Mouse (Mus musculus) midbrain, embryonic 10.5 days (tissue): Measurements from ENCODE around the gene Ndufc1. TPM values are rescaled to one million over a fixed set of nuclear protein-coding genes. Genes with fewer than 3 reads are reported as not detected.
"Not testable (repeated sequence)": the region's sequence is repeated elsewhere in the genome, so short reads cannot be mapped to it uniquely, and the experiment has no call there.

Experiments used
- DNase-seq: peaks from one replicate; pipeline ENCODE4 v3.0.0-alpha.2; 2017; ENCODE audit warnings: low spot score
- H3K27ac ChIP-seq: fragments of 300-500 bp; sonication (generic); replicated peaks from 2 replicates; pipeline ENCODE4 v1.5.1; 2016; ENCODE audit warnings: mild to moderate bottlenecking
- H3K27me3 ChIP-seq: fragments of 300-500 bp; sonication (generic); 2 replicates; pipeline ENCODE4 v1.6.1; 2016; ENCODE audit warnings: low read depth, mild to moderate bottlenecking; ENCODE audit not compliant: poor library complexity, severe bottlenecking
- H3K36me3 ChIP-seq: fragments of 300-500 bp; sonication (generic); 2 replicates; pipeline ENCODE4 v1.6.1; 2016; ENCODE audit warnings: mild to moderate bottlenecking, moderate library complexity
- H3K4me1 ChIP-seq: fragments of 300-500 bp; sonication (generic); 2 replicates; pipeline ENCODE4 v1.6.1; 2016
- H3K4me3 ChIP-seq: fragments of 300-500 bp; sonication (generic); 2 replicates; pipeline ENCODE4 v1.5.1; 2016; ENCODE audit warnings: mild to moderate bottlenecking, moderate library complexity
- H3K9me3 ChIP-seq: fragments of 300-500 bp; sonication (generic); replicated peaks from 2 replicates; pipeline ENCODE4 v1.6.1; 2016; ENCODE audit warnings: mild to moderate bottlenecking
- WGBS: fragments of 180-500 bp; shearing (Covaris S2); methylation state at CpG from one replicate; pipeline ENCODE4 v1.1.7; 2016; 5-methylcytosine and 5-hydroxymethylcytosine counted together
- polyA plus RNA-seq: library from polyadenylated mRNA; unstranded; fragments of >200 nt; fragmentation: Nextera tagmentation; extraction: Ambion mirVana; gene quantifications from 2 replicates; pipeline ENCODE4 v1.2.1, GENCODE M21; 2016

Gene Ndufc1
- polyA plus RNA-seq, 1 experiment from 2014 or later = 718 TPM

DNA sequence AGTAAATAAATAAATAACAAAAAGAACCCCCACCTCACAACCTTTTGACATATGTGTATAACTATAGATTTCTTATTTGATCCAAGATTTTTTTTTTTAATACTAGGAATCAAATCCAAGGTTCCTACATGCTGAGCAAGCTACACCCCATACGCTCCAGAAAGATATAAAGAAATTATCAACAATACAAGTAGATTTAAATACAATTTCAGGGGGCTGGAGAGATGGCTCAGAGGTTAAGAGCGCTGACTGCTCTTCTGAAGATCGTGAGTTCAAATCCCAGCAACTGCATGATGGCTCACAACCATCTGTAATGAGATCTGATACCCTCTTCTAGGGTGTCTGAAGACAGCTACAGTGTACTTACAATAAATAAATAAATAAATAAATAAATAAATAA lies 15.8 kb downstream of the Ndufc1 start:
- peaks cover 48% of the 10 kb centered on the region for H3K27me3 ChIP-seq
- not testable (repeated sequence) for H3K36me3 ChIP-seq, DNase-seq, H3K4me3 ChIP-seq, H3K9me3 ChIP-seq, H3K27ac ChIP-seq
- peaks cover 38% of the 10 kb centered on the region for H3K4me1 ChIP-seq
- 97% methylated on average over 3 of the region's 3 CpGs for WGBS

GRCm38 (mm10) chr3:51391591-51391990 lies 17.2 kb downstream of the Ndufc1 start:
- Histone ChIP-seq H3K4me3 (no peak overlapping the region), H3K27me3 (peaks cover 45% of the 10 kb centered on the region), H3K9me3 (no peaks in the 10 kb centered on the region), H3K27ac (no peak overlapping the region), H3K36me3 (no peaks in the 10 kb centered on the region), H3K4me1 (peaks cover 39% of the 10 kb centered on the region)
- DNase-seq = no peak
- 93% methylated on average over 5 of the region's 5 CpGs for WGBS

DNA sequence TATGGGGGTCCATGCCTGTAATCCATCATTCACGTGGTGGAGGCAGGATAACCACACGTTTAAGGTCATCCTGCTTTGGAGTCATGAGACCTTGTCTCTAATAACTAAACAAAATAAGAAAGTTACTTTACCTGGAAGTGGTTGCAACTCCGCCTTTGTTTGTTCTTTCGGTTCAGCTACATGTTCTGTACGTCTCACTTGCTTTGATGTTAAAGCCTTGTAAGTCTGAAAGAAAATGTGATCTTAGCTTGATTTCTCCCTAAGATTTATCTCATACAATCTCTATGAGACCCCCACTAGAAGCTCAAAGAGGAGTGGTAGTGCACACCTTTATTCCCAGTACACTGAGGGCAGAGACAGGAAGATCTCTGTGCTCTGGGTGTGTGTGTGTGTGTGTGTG lies 17.7 kb downstream of the Ndufc1 start:
- no peak for DNase-seq

GRCm38 (mm10) chr3:51388904-51389303 lies 19.9 kb downstream of the Ndufc1 start:
- peak; percentile 33 for DNase-seq
- WGBS = 8% methylated on average over 13 of the region's 13 CpGs
- peak overlapping the region; percentile 41 for H3K4me3 ChIP-seq

More for the DNA sequence above, 17.7 kb downstream of the Ndufc1 start:
- no peak overlapping the region for H3K27ac ChIP-seq
- H3K9me3 ChIP-seq = no peaks in the 10 kb centered on the region
- WGBS = 88% methylated on average over 5 of the region's 5 CpGs
- no peak overlapping the region for H3K4me3 ChIP-seq
- H3K36me3 ChIP-seq = no peaks in the 10 kb centered on the region
- H3K27me3 ChIP-seq = peaks cover 40% of the 10 kb centered on the region
- peaks cover 37% of the 10 kb centered on the region for H3K4me1 ChIP-seq

GRCm38 (mm10) chr3:51387868-51388381 lies 20.9 kb downstream of the Ndufc1 start:
- peaks cover 35% of the 10 kb centered on the region for H3K4me1 ChIP-seq
- H3K9me3 ChIP-seq = no peaks in the 10 kb centered on the region
- H3K27me3 ChIP-seq = peaks cover 27% of the 10 kb centered on the region
- no peak overlapping the region for H3K27ac ChIP-seq
- 52% methylated on average over 8 of the region's 8 CpGs for WGBS
- no peak overlapping the region for H3K4me3 ChIP-seq
- no peak for DNase-seq
- no peaks in the 10 kb centered on the region for H3K36me3 ChIP-seq

More at GRCm38 (mm10) chr3:51388904-51389303, 19.9 kb downstream of the Ndufc1 start:
- Histone ChIP-seq H3K27me3 (peaks cover 27% of the 10 kb centered on the region), H3K9me3 (no peaks in the 10 kb centered on the region), H3K4me1 (peaks cover 26% of the 10 kb centered on the region), H3K27ac (no peak overlapping the region; the same call in 1 of the 2 replicates), H3K36me3 (no peaks in the 10 kb centered on the region)

DNA sequence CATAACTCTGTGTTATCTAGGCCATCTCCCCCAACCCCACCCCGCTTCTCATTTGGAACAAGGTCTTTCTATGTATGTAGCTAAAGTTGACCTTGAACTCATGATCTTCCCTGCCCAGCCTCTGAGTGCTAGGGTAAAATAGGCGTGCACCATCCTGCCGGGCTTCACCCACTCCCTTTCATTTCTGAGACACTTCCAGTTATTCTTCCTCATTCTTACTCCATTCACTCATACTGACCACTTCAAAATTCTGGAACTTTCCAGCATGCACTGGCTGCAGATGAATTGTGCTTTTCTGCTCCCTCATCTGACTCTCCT lies 21.7 kb downstream of the Ndufc1 start:
- no peak overlapping the region for H3K4me3 ChIP-seq
- H3K27me3 ChIP-seq = peaks cover 27% of the 10 kb centered on the region
- no peak overlapping the region for H3K27ac ChIP-seq
- H3K36me3 ChIP-seq = no peaks in the 10 kb centered on the region
- DNase-seq = no peak
- no peaks in the 10 kb centered on the region for H3K9me3 ChIP-seq
- peaks cover 38% of the 10 kb centered on the region for H3K4me1 ChIP-seq
- WGBS = 82% methylated on average over 3 of the region's 3 CpGs

DNA sequence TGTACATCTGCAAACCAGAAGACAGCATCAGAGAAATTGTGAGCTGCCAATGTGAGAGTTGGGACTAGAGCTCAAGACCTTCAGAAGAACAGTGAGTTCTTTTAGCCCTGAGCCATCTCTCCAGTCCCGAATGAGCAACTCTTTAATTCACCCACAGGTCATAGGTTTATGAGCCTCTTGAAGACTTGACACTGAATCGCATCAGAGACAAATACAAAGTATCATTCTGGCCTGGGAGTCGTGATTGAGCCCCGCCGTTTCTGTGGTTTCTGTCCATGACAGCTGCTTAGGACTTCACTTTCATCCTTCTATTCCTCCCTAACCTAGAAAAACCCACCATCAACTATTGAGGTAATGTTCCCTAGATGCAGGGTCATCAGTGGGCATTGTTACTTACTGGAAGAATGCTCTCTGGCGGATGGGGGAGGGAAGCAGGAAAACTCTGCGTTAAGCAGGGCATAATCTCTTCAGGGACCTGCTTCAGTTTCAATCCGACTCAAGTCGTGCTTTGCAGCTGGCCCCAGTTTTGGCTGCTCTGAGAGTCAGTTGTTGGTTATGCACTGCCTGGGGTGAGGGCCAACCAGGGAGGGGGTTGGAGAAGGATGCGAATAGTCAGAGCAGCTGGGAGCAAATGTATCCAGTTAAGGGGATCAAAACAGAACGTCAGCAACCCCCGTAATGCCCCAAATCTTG lies 22.2 kb downstream of the Ndufc1 start:
- Histone ChIP-seq H3K4me1 (peaks cover 38% of the 10 kb centered on the region), H3K36me3 (no peaks in the 10 kb centered on the region), H3K27me3 (peaks cover 27% of the 10 kb centered on the region), H3K27ac (no peak overlapping the region; the same call in 1 of the 2 replicates), H3K9me3 (no peaks in the 10 kb centered on the region), H3K4me3 (no peak overlapping the region)
- 42% methylated on average over 12 of the region's 12 CpGs for WGBS
- DNase-seq = peak; percentile 15

- no peak overlapping the region for H3K4me3 ChIP-seq
- H3K36me3 ChIP-seq = no peaks in the 10 kb centered on the region
- peaks cover 13% of the 10 kb centered on the region for H3K27me3 ChIP-seq
- H3K4me1 ChIP-seq = peaks cover 33% of the 10 kb centered on the region
- H3K27ac ChIP-seq = no peak overlapping the region
- peak; percentile 63 for DNase-seq
- no peaks in the 10 kb centered on the region for H3K9me3 ChIP-seq
- WGBS = 28% methylated on average over 12 of the region's 12 CpGs
Observed at GRCm38 (mm10) chr3:51383409-51383808, 25.4 kb downstream of the Ndufc1 start.

GRCm38 (mm10) chr3:51380660-51381014 lies 28.2 kb downstream of the Ndufc1 start:
- Histone ChIP-seq H3K4me3 (no peak overlapping the region), H3K9me3 (no peaks in the 10 kb centered on the region), H3K27ac (no peak overlapping the region), H3K27me3 (no peaks in the 10 kb centered on the region), H3K4me1 (peaks cover 21% of the 10 kb centered on the region), H3K36me3 (no peaks in the 10 kb centered on the region)
- 78% methylated on average over 3 of the region's 5 CpGs for WGBS
- DNase-seq = no peak

GRCm38 (mm10) chr3:51379786-51380659 lies 28.8 kb downstream of the Ndufc1 start:
- H3K27ac ChIP-seq = no peak overlapping the region
- DNase-seq = no peak
- H3K9me3 ChIP-seq = no peaks in the 10 kb centered on the region
- peaks cover 21% of the 10 kb centered on the region for H3K4me1 ChIP-seq
- WGBS = 79% methylated on average over 5 of the region's 5 CpGs
- no peaks in the 10 kb centered on the region for H3K27me3 ChIP-seq
- no peak overlapping the region for H3K4me3 ChIP-seq
- H3K36me3 ChIP-seq = no peaks in the 10 kb centered on the region

GRCm38 (mm10) chr3:51378665-51378946 lies 30.2 kb downstream of the Ndufc1 start:
- no peak for DNase-seq
- Histone ChIP-seq H3K4me1 (peaks cover 16% of the 10 kb centered on the region), H3K27me3 (no peaks in the 10 kb centered on the region), H3K9me3 (no peaks in the 10 kb centered on the region), H3K36me3 (no peaks in the 10 kb centered on the region), H3K4me3 (peak overlapping the region; percentile 31), H3K27ac (peak overlapping the region; percentile 39; the same call in 1 of the 2 replicates)
- 85% methylated on average over 3 of the region's 3 CpGs for WGBS

DNA sequence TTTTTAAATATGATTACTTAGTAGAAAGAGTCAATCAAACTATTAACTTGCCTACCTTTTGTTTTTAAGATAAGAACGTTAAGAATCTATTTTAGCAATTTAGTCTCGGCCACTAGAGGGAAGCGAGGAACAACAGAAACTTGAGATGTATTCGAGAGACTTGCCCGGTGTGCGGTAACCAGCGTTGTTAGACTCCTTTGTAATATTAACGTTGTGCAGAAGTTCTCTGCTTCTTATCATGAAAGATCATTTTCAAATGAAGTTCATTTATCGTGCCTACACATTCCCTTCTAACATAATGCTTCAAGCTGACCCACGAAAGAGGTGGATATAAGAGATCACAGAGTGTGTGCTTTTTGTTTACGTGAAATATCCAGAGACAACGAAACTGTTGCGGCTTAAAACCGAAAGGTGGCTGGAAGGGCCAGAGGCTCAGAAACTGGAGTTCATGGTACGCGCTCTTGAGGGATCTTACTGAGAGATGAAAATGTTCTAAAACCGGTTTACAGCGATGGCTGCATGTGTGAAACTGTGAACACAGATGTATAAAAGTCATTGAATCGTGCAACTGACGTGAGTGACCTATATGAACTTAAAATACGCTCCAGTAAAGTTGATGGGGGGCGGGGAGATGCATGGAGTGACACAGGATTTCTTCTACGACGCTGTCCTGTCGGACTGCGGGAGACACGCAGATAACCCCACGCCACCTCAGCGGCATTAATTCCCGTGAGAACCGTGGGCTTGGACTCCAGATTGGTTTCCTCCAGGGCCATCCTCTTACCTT lies 30.7 kb downstream of the Ndufc1 start:
- peak overlapping the region; percentile 39; the same call in 1 of the 2 replicates for H3K27ac ChIP-seq
- peaks cover 10% of the 10 kb centered on the region for H3K4me1 ChIP-seq
- DNase-seq = no peak
- no peaks in the 10 kb centered on the region for H3K36me3 ChIP-seq
- no peaks in the 10 kb centered on the region for H3K27me3 ChIP-seq
- peak overlapping the region; percentile 31 for H3K4me3 ChIP-seq
- H3K9me3 ChIP-seq = no peaks in the 10 kb centered on the region
- 54% methylated on average over 31 of the region's 31 CpGs for WGBS
